ENCODE assay signal across 10 mouse cellular contexts in the genomic region with DNA sequence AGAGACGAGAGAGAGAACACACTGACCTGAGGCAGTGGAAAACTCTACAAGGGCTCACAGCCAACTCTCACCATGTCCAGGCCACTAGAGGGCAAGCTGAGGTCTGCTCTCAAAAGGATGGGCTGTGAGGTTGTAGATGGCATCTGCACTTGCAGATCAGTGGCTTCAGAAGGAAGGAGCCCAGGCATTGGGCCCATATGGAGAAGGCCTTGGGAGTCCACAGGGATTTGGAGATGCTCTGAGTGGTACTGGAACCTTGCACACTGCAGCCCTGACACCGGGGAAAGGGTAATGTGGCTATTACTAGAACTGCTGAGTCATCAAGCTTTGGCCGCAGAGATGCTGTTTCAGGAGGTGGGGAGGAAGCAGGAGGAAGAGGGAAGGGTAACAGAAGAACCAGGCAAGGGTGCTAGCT. TPM values are rescaled to one million over a fixed set of nuclear protein-coding genes. Genes with fewer than 3 reads are reported as not detected.
DNase-seq lines count a peak whose midpoint lies in the region; ATAC-seq lines count a peak whose summit lies in the region.
"Had no signal": no experiment of that assay in that cellular context is flagged by ENCODE, and none has a peak within 500 bp of the region (broad histone marks: within the 10 kb centered on the region; RNA-seq: fewer than 3 reads in every experiment).

No protein-coding gene starts in this region.

- H3K4me2 ChIP-seq in kidney, embryonic 14.5 days (replicated peaks; ENCODE audit: low read depth, low read length): no peak overlapping the region
- no peak overlapping the region for H3K4me2 ChIP-seq in forebrain, embryonic 12.5 days
- H3K4me2 ChIP-seq: liver, embryonic 15.5 days had no signal

- peaks cover 70% of the 10 kb centered on the region; the same call in 1 of the 2 replicates for H3K36me3 ChIP-seq in kidney, embryonic 14.5 days (ENCODE audit: control insufficient read depth, insufficient read depth, low read length)
- peaks cover 87% of the 10 kb centered on the region for H3K36me3 ChIP-seq in forebrain, embryonic 12.5 days (replicated peaks)

- no peak overlapping the region for H3K9ac ChIP-seq in kidney, embryonic 14.5 days (ENCODE audit: low read depth, low read length)
- H3K9ac ChIP-seq in forebrain, embryonic 12.5 days: no peak overlapping the region
- H3K9ac ChIP-seq: liver, embryonic 15.5 days had no signal

- H3K4me1 ChIP-seq in kidney, embryonic 14.5 days (ENCODE audit: control insufficient read depth, insufficient read depth, low read length): no peaks in the 10 kb centered on the region
- no peaks in the 10 kb centered on the region for H3K4me1 ChIP-seq in forebrain, embryonic 12.5 days
- H3K4me1 ChIP-seq: liver, embryonic 15.5 days had no signal

- 67% methylated on average over 3 of the region's 3 CpGs for whole genome bisulfite sequencing in kidney, embryonic 14.5 days
- WGBS in forebrain, embryonic 12.5 days: 86% methylated on average over 3 of the region's 3 CpGs

- no peaks in the 10 kb centered on the region for H3K9me3 ChIP-seq in kidney, embryonic 14.5 days (ENCODE audit: control insufficient read depth, low read length)
- H3K9me3 ChIP-seq in forebrain, embryonic 12.5 days: no peaks in the 10 kb centered on the region
- H3K9me3 ChIP-seq: liver, embryonic 15.5 days had no signal

- no peak for ATAC-seq in CD4-positive, CD25-positive, alpha-beta regulatory T cell, adult 4 months
- ATAC-seq in kidney, embryonic 14.5 days (ENCODE audit: low FRiP score, low TSS enrichment): 0 out of 2 replicates have a peak, but pooled peaks have one; percentile 29
- ATAC-seq in forebrain, embryonic 12.5 days (ENCODE audit: low FRiP score): no peak

- H3K4me3 ChIP-seq in kidney, embryonic 14.5 days (ENCODE audit: low read length): no peak overlapping the region
- no peak overlapping the region for H3K4me3 ChIP-seq in forebrain, embryonic 12.5 days (replicated peaks)
- H3K4me3 ChIP-seq: erythroblast, embryonic 14.5 days; liver, embryonic 15.5 days had no signal

- peak; percentile 18 for DNase-seq in CD4-positive, CD25-positive, alpha-beta regulatory T cell, adult 2 months (ENCODE audit: low read depth, low spot score)
- DNase-seq in right cerebral cortex, postnatal 10 days (ENCODE audit: low spot score in 2 of 2): peak; percentile 52 to 53
- DNase-seq in right cerebral cortex, adult 18-20 months: no peak
- peak; percentile 58 to 68 for DNase-seq in cerebellum, postnatal 14 days
- peak; percentile 18 for DNase-seq in retina, adult 2 months (ENCODE audit: low read depth, low spot score)

- H3K27me3 ChIP-seq in kidney, embryonic 14.5 days (ENCODE audit: control insufficient read depth, insufficient read depth, low read length): no peaks in the 10 kb centered on the region
- H3K27me3 ChIP-seq in forebrain, embryonic 12.5 days: no peaks in the 10 kb centered on the region
- H3K27me3 ChIP-seq: liver, embryonic 15.5 days had no signal

- no peak overlapping the region for H3K27ac ChIP-seq in kidney, embryonic 14.5 days (ENCODE audit: low read depth, low read length)
- H3K27ac ChIP-seq in forebrain, embryonic 12.5 days: no peak overlapping the region
- H3K27ac ChIP-seq: liver, embryonic 15.5 days had no signal

RNA-seq across cellular contexts. Expression of a gene that starts 24.8 kb away (rescaled TPM):
- polyA plus RNA-seq in CD4-positive, CD25-positive, alpha-beta regulatory T cell, adult 4 months (2017; shearing (Covaris generic)): 10 to 100 TPM; 12.3 to 26.4 TPM
- polyA plus RNA-seq in kidney, embryonic 14.5 days (2014; fragmentation: Nextera tagmentation; extraction: Ambion mirVana): 11.0 and 21.3 TPM in 2 replicates
- polyA plus RNA-seq in forebrain, embryonic 12.5 days (2016; fragmentation: Nextera tagmentation; extraction: Ambion mirVana): 30.6 and 33.3 TPM in 2 replicates

RNA-seq across cellular contexts. Expression of a gene that starts 50.4 kb away (rescaled TPM):
- 1 to 10 TPM in 1 of 2 experiments, not detected in 1; 3.0 TPM for polyA plus RNA-seq in CD4-positive, CD25-positive, alpha-beta regulatory T cell, adult 4 months (2017; shearing (Covaris generic))
- 1.7 and 2.8 TPM in 2 replicates for polyA plus RNA-seq in kidney, embryonic 14.5 days (2014; fragmentation: Nextera tagmentation; extraction: Ambion mirVana)
- 2.1 and 2.9 TPM in 2 replicates for polyA plus RNA-seq in forebrain, embryonic 12.5 days (2016; fragmentation: Nextera tagmentation; extraction: Ambion mirVana)

RNA-seq across cellular contexts. Expression of a gene that starts 50.5 kb away (rescaled TPM):
- polyA plus RNA-seq in CD4-positive, CD25-positive, alpha-beta regulatory T cell, adult 4 months (2017; shearing (Covaris generic)): 10 to 100 TPM; 54.8 to 75.6 TPM
- polyA plus RNA-seq in kidney, embryonic 14.5 days (2014; fragmentation: Nextera tagmentation; extraction: Ambion mirVana): 55.6 and 81.4 TPM in 2 replicates
- polyA plus RNA-seq in forebrain, embryonic 12.5 days (2016; fragmentation: Nextera tagmentation; extraction: Ambion mirVana): 64.3 and 66.5 TPM in 2 replicates

RNA-seq across cellular contexts. Expression of a gene that starts 57.2 kb away (rescaled TPM):
- not detected for polyA plus RNA-seq in CD4-positive, CD25-positive, alpha-beta regulatory T cell, adult 4 months (2017; shearing (Covaris generic))
- polyA plus RNA-seq in kidney, embryonic 14.5 days (2014; fragmentation: Nextera tagmentation; extraction: Ambion mirVana): not detected in 2 replicates
- polyA plus RNA-seq in forebrain, embryonic 12.5 days (2016; fragmentation: Nextera tagmentation; extraction: Ambion mirVana): 0.23 TPM in 1 of 2 replicates, not detected in the other
- polyA plus RNA-seq: erythroblast, embryonic 14.5 days had no signal
